Mouse (Mus musculus) MN1 (cell line): ENCODE data around the gene Ivns1abp.
"Not testable (repeated sequence)": the region's sequence is repeated elsewhere in the genome, so short reads cannot be mapped to it uniquely, and the experiment has no call there.

Experiments
- DNase-seq: peaks from one replicate; pipeline ENCODE4 v3.0.0-alpha.2; 2016; ENCODE audit warnings: low spot score

The Ivns1abp gene

GRCm38 (mm10) chr1:151342311-151342710, 2.0 kb upstream of the Ivns1abp start:
- no peak for DNase-seq

- DNase-seq: peak; percentile 36
These were observed 1.3 kb upstream of the Ivns1abp start for GRCm38 (mm10) chr1:151342968-151343367.

- DNase-seq: peak; percentile 52
These were observed 550 bp upstream of the Ivns1abp start for GRCm38 (mm10) chr1:151343571-151344282.

GRCm38 (mm10) chr1:151345109-151345862, 1.0 kb downstream of the Ivns1abp start:
- peak; percentile 96 for DNase-seq

- peak; percentile 29 for DNase-seq
These were observed 1.6 kb downstream of the Ivns1abp start for GRCm38 (mm10) chr1:151345863-151346195.

GRCm38 (mm10) chr1:151346681-151347127, 2.4 kb downstream of the Ivns1abp start:
- no peak for DNase-seq

GRCm38 (mm10) chr1:151348293-151348692, 4.0 kb downstream of the Ivns1abp start:
- DNase-seq: not testable (repeated sequence)

- peak; percentile 39 for DNase-seq
These were observed 8.6 kb downstream of the Ivns1abp start for GRCm38 (mm10) chr1:151352911-151353310.

GRCm38 (mm10) chr1:151355994-151356393, 11.7 kb downstream of the Ivns1abp start:
- DNase-seq: no peak

- DNase-seq: no peak
These were observed 15.1 kb downstream of the Ivns1abp start for GRCm38 (mm10) chr1:151359374-151359773.

GRCm38 (mm10) chr1:151366944-151367605, 22.8 kb downstream of the Ivns1abp start:
- DNase-seq: no peak

GRCm38 (mm10) chr1:151367721-151368324, 23.5 kb downstream of the Ivns1abp start:
- DNase-seq: no peak

- DNase-seq: no peak
These were observed 24.2 kb downstream of the Ivns1abp start for GRCm38 (mm10) chr1:151368444-151368843.

GRCm38 (mm10) chr1:151370573-151370972, 26.3 kb downstream of the Ivns1abp start:
- DNase-seq: no peak

GRCm38 (mm10) chr1:151371543-151371942, 27.3 kb downstream of the Ivns1abp start:
- DNase-seq: no peak

GRCm38 (mm10) chr1:151372823-151373222, 28.5 kb downstream of the Ivns1abp start:
- DNase-seq: no peak

- no peak for DNase-seq
These were observed 33.1 kb downstream of the Ivns1abp start for GRCm38 (mm10) chr1:151377353-151377752.

GRCm38 (mm10) chr1:151390029-151390428, 45.8 kb downstream of the Ivns1abp start:
- peak; percentile 14 for DNase-seq

- no peak for DNase-seq
These were observed 65.5 kb downstream of the Ivns1abp start for GRCm38 (mm10) chr1:151409827-151410226.
